20 mouse cellular contexts compared by ENCODE assay signal in the genomic region with DNA sequence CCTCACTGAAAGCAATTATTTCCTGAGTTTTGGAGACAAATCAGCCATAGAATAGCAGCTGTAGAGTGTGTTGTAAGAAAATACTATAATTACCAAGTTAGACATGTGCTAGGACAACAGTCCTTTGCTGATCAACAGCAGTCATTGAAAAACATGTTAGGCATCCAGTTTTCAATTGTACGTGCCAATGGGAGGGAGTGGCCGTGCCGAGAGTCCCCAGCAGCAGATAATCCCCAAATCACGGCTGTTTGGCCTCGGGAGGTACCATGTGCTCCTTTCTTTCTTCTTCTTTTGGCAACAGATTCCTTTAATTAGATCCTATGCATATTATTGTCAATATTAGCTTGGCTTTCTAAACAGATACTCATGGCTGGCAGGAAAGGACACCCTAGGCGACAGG.
DNase-seq lines count a peak whose midpoint lies in the region; ATAC-seq and TF ChIP-seq lines count a peak whose summit lies in the region.
"Had no signal": no experiment of that assay in that cellular context is flagged by ENCODE, and none has a peak within 500 bp of the region (broad histone marks: within the 10 kb centered on the region; RNA-seq: fewer than 3 reads in every experiment).

No protein-coding gene starts in this region.

- H3K4me1 ChIP-seq in forebrain, embryonic 14.5 days (ENCODE audit: control insufficient read depth, insufficient read depth, low read length): peaks cover 6% of the 10 kb centered on the region; the same call in 1 of the 2 replicates
- H3K4me1 ChIP-seq in forebrain, embryonic 10.5 days: peaks cover 27% of the 10 kb centered on the region
- H3K4me1 ChIP-seq in midbrain, embryonic 11.5 days (ENCODE audit: control insufficient read depth, insufficient read depth, low read length): peaks cover 2% of the 10 kb centered on the region
- no peaks in the 10 kb centered on the region; the same call in 1 of the 2 replicates for H3K4me1 ChIP-seq in midbrain, embryonic 15.5 days
- no peaks in the 10 kb centered on the region for H3K4me1 ChIP-seq in forebrain, postnatal 0 days (ENCODE audit: insufficient read depth)
- H3K4me1 ChIP-seq: hindbrain, embryonic 13.5 days; intestine, embryonic 15.5 days had no signal

- TF ChIP-seq POLR2A in brain, embryonic 14.5 days (IDR thresholded peaks at IDR 0.05; ENCODE audit: borderline replicate concordance, extremely low read depth, insufficient read depth, insufficient read length, poor library complexity, severe bottlenecking): no peak

- peak; percentile 61 for DNase-seq in forebrain, embryonic 14.5 days (ENCODE audit: low spot score)
- DNase-seq in forebrain, embryonic 10.5 days (ENCODE audit: extremely low spot score, low spot score): no peak
- peak; percentile 83 for DNase-seq in midbrain, embryonic 11.5 days (ENCODE audit: low spot score, missing footprints)
- peak; percentile 80 for DNase-seq in brain, embryonic 14.5 days (ENCODE audit: low read depth)
- peak; percentile 23 for DNase-seq in forebrain, postnatal 0 days
- DNase-seq: adrenal gland, postnatal 14 days; cerebellum, adult 18-20 months; cerebellum, adult 9-11 months; gastrocnemius, postnatal 36 days; heart, adult 18-20 months; heart, postnatal 14 days had no signal

- peak; percentile 65 for ATAC-seq in forebrain, embryonic 14.5 days
- no peak for ATAC-seq in midbrain, embryonic 11.5 days (ENCODE audit: low FRiP score)
- no peak for ATAC-seq in midbrain, embryonic 15.5 days (replicated peaks)
- peak; percentile 34 for ATAC-seq in forebrain, postnatal 0 days
- ATAC-seq: activated CD4-positive, CD25-positive, alpha-beta regulatory T cell, adult 4 months; hindbrain, postnatal 0 days; intestine, embryonic 15.5 days; Patski had no signal

- no peak overlapping the region for H3K4me3 ChIP-seq in forebrain, embryonic 14.5 days (ENCODE audit: low read depth, low read length)
- no peak overlapping the region for H3K4me3 ChIP-seq in forebrain, embryonic 10.5 days
- no peak overlapping the region for H3K4me3 ChIP-seq in midbrain, embryonic 11.5 days (ENCODE audit: low read depth, low read length)
- H3K4me3 ChIP-seq in midbrain, embryonic 15.5 days: no peak overlapping the region
- H3K4me3 ChIP-seq in forebrain, postnatal 0 days (ENCODE audit: low read depth, low read length): no peak overlapping the region
- H3K4me3 ChIP-seq: heart, embryonic 10.5 days; heart, embryonic 15.5 days; hindbrain, embryonic 13.5 days; intestine, embryonic 15.5 days had no signal

- no peaks in the 10 kb centered on the region for H3K9me3 ChIP-seq in forebrain, embryonic 14.5 days (replicated peaks; ENCODE audit: control insufficient read depth, low read length)
- H3K9me3 ChIP-seq in forebrain, embryonic 10.5 days: no peaks in the 10 kb centered on the region
- no peaks in the 10 kb centered on the region for H3K9me3 ChIP-seq in midbrain, embryonic 11.5 days (ENCODE audit: control insufficient read depth, low read length)
- H3K9me3 ChIP-seq in midbrain, embryonic 15.5 days: no peaks in the 10 kb centered on the region
- H3K9me3 ChIP-seq in forebrain, postnatal 0 days (ENCODE audit: low read length): no peaks in the 10 kb centered on the region
- H3K9me3 ChIP-seq: heart, embryonic 10.5 days; heart, embryonic 15.5 days; hindbrain, embryonic 13.5 days; intestine, embryonic 15.5 days had no signal

- peaks cover 20% of the 10 kb centered on the region; the same call in 1 of the 2 replicates for H3K27me3 ChIP-seq in forebrain, embryonic 14.5 days (replicated peaks; ENCODE audit: control insufficient read depth, insufficient read depth, low read length)
- H3K27me3 ChIP-seq in forebrain, embryonic 10.5 days (ENCODE audit: poor library complexity, severe bottlenecking): peaks cover 96% of the 10 kb centered on the region
- no peaks in the 10 kb centered on the region; the same call in none of the 2 replicates for H3K27me3 ChIP-seq in midbrain, embryonic 11.5 days (ENCODE audit: control insufficient read depth, insufficient read depth, low read length)
- peaks cover 2% of the 10 kb centered on the region; the same call in 1 of the 2 replicates for H3K27me3 ChIP-seq in midbrain, embryonic 15.5 days (replicated peaks)
- H3K27me3 ChIP-seq in forebrain, postnatal 0 days (ENCODE audit: insufficient read depth, low read length): 0 out of 2 replicates have a peak, but pooled peaks cover 11% of the 10 kb centered on the region
- H3K27me3 ChIP-seq: CH12.LX; heart, embryonic 15.5 days; hindbrain, embryonic 13.5 days; intestine, embryonic 15.5 days had no signal

- no peak overlapping the region for H3K27ac ChIP-seq in forebrain, embryonic 14.5 days (ENCODE audit: low read depth, low read length)
- no peak overlapping the region for H3K27ac ChIP-seq in forebrain, embryonic 10.5 days
- no peak overlapping the region for H3K27ac ChIP-seq in midbrain, embryonic 11.5 days (ENCODE audit: low read depth, low read length)
- no peak overlapping the region for H3K27ac ChIP-seq in midbrain, embryonic 15.5 days
- no peak overlapping the region for H3K27ac ChIP-seq in forebrain, postnatal 0 days (ENCODE audit: low read depth, low read length)
- H3K27ac ChIP-seq: heart, embryonic 10.5 days; heart, embryonic 15.5 days; hindbrain, embryonic 13.5 days; hindbrain, postnatal 0 days; intestine, embryonic 15.5 days had no signal

- WGBS in forebrain, embryonic 14.5 days: 5% methylated on average over 6 of the region's 6 CpGs
- WGBS in forebrain, embryonic 10.5 days: 44% methylated on average over 6 of the region's 6 CpGs
- 34% methylated on average over 6 of the region's 6 CpGs for WGBS in midbrain, embryonic 11.5 days
- 23% methylated on average over 6 of the region's 6 CpGs for WGBS in midbrain, embryonic 15.5 days
- 16% methylated on average over 6 of the region's 6 CpGs for WGBS in forebrain, postnatal 0 days

- no peak overlapping the region for H3K9ac ChIP-seq in forebrain, embryonic 14.5 days (ENCODE audit: low read length)
- H3K9ac ChIP-seq in midbrain, embryonic 11.5 days (ENCODE audit: low read length): no peak overlapping the region
- no peak overlapping the region for H3K9ac ChIP-seq in midbrain, embryonic 15.5 days
- no peak overlapping the region for H3K9ac ChIP-seq in forebrain, postnatal 0 days
- H3K9ac ChIP-seq: heart, embryonic 15.5 days; hindbrain, embryonic 13.5 days; intestine, embryonic 15.5 days had no signal

- no peaks in the 10 kb centered on the region for H3K36me3 ChIP-seq in forebrain, embryonic 14.5 days (ENCODE audit: control insufficient read depth, insufficient read depth, low read length)
- H3K36me3 ChIP-seq in forebrain, embryonic 10.5 days (replicated peaks): no peaks in the 10 kb centered on the region
- H3K36me3 ChIP-seq in midbrain, embryonic 11.5 days (ENCODE audit: control insufficient read depth, insufficient read depth, low read length): no peaks in the 10 kb centered on the region
- no peaks in the 10 kb centered on the region for H3K36me3 ChIP-seq in midbrain, embryonic 15.5 days (replicated peaks)
- no peaks in the 10 kb centered on the region for H3K36me3 ChIP-seq in forebrain, postnatal 0 days (ENCODE audit: insufficient read depth)
- H3K36me3 ChIP-seq: heart, embryonic 10.5 days; heart, embryonic 15.5 days; hindbrain, embryonic 13.5 days; intestine, embryonic 15.5 days had no signal

- TF ChIP-seq CTCF in brain, embryonic 14.5 days (IDR thresholded peaks at IDR 0.05; ENCODE audit: borderline replicate concordance, extremely low read depth, insufficient read depth, insufficient read length): no peak
- TF ChIP-seq CTCF in forebrain, postnatal 0 days (IDR thresholded peaks at IDR 0.05; ENCODE audit: low read depth): no peak

- H3K4me2 ChIP-seq in forebrain, embryonic 14.5 days (ENCODE audit: low read length): no peak overlapping the region
- H3K4me2 ChIP-seq in midbrain, embryonic 11.5 days: no peak overlapping the region
- no peak overlapping the region for H3K4me2 ChIP-seq in midbrain, embryonic 15.5 days
- H3K4me2 ChIP-seq in forebrain, postnatal 0 days (ENCODE audit: low read depth): no peak overlapping the region
- H3K4me2 ChIP-seq: heart, embryonic 15.5 days; hindbrain, embryonic 13.5 days; intestine, embryonic 15.5 days had no signal

Comparison
In these comparisons a context has a peak if more than half of its experiments do, and no peak if none do; other contexts are left out.
1. ATAC-seq: peak in forebrain, embryonic 14.5 days (single experiment) and forebrain, postnatal 0 days (single experiment); none in midbrain, embryonic 11.5 days (single experiment) and midbrain, embryonic 15.5 days (single experiment).